Mouse (Mus musculus) kidney, embryonic 15.5 days (tissue): ENCODE data around the gene Hax1. TPM values are rescaled to one million over a fixed set of nuclear protein-coding genes. Genes with fewer than 3 reads are reported as not detected.

Experiments used
- ATAC-seq: fragments of 200-750 bp; cut with Nextera tagmentation; replicated peaks from 2 replicates; pipeline ENCODE4 v1.8.0; 2017; ENCODE audit warnings: moderate TSS enrichment; ENCODE audit not compliant: low FRiP score
- H3K27ac ChIP-seq: fragments of 300-500 bp; sonication (generic); 2 replicates; pipeline ENCODE4 v1.5.1; 2015; ENCODE audit warnings: mild to moderate bottlenecking, inconsistent platforms
- H3K27me3 ChIP-seq: fragments of 300-500 bp; sonication (generic); 2 replicates; pipeline ENCODE4 v1.6.1; 2015; ENCODE audit warnings: inconsistent platforms
- H3K36me3 ChIP-seq: fragments of 300-500 bp; sonication (generic); 2 replicates; pipeline ENCODE4 v1.6.1; 2015; ENCODE audit warnings: inconsistent platforms
- H3K4me1 ChIP-seq: fragments of 300-500 bp; sonication (generic); 2 replicates; pipeline ENCODE4 v1.6.1; 2015; ENCODE audit warnings: inconsistent platforms
- H3K4me2 ChIP-seq: fragments of 300-500 bp; sonication (generic); 2 replicates; pipeline ENCODE4 v1.6.1; 2015; ENCODE audit warnings: moderate library complexity, mild to moderate bottlenecking, inconsistent platforms
- H3K4me3 ChIP-seq: fragments of 300-500 bp; sonication (generic); replicated peaks from 2 replicates; pipeline ENCODE4 v1.5.1; 2015; ENCODE audit warnings: mild to moderate bottlenecking, inconsistent platforms
- H3K9ac ChIP-seq: fragments of 300-500 bp; sonication (generic); 2 replicates; pipeline ENCODE4 v1.6.1; 2015; ENCODE audit warnings: mild to moderate bottlenecking, inconsistent platforms
- H3K9me3 ChIP-seq: fragments of 300-500 bp; sonication (generic); replicated peaks from 2 replicates; pipeline ENCODE4 v1.6.1; 2016; ENCODE audit warnings: inconsistent platforms
- WGBS: fragments of 180-500 bp; shearing (Covaris S2); methylation state at CpG from one replicate; pipeline ENCODE4 v1.1.7; 2015; ENCODE audit warnings: mixed read lengths; 5-methylcytosine and 5-hydroxymethylcytosine counted together
- microRNA-seq: library from miRNA; unstranded; fragments of <30 nt; microRNA quantifications from one replicate; pipeline ENCODE4, GENCODE M21; 2016
- polyA plus RNA-seq: library from polyadenylated mRNA; unstranded; fragments of >200 nt; fragmentation: Nextera tagmentation; extraction: Ambion mirVana; gene quantifications from 2 replicates; pipeline ENCODE4 v1.2.1, GENCODE M21; 2015

The Hax1 gene
- polyA plus RNA-seq, 1 experiment from 2014 or later = 174 TPM

- 80% methylated on average over 4 of the region's 4 CpGs for WGBS
- peak overlapping the region; percentile 99 for H3K4me3 ChIP-seq
- peaks cover 39% of the 10 kb centered on the region for H3K4me1 ChIP-seq
- no peak overlapping the region for H3K9ac ChIP-seq
- no peaks in the 10 kb centered on the region for H3K27me3 ChIP-seq
- peaks cover 44% of the 10 kb centered on the region for H3K36me3 ChIP-seq
- no peak overlapping the region for H3K27ac ChIP-seq
- H3K4me2 ChIP-seq = peak overlapping the region; percentile 95; the same call in 1 of the 2 replicates
- H3K9me3 ChIP-seq = no peaks in the 10 kb centered on the region
- no peak for ATAC-seq
Observed at GRCm38 (mm10) chr3:89959435-89959834, 39.1 kb downstream of the Hax1 start.

- WGBS = 93% methylated on average over 9 of the region's 9 CpGs
- peaks cover 58% of the 10 kb centered on the region for H3K36me3 ChIP-seq
- H3K9me3 ChIP-seq = no peaks in the 10 kb centered on the region
- H3K27ac ChIP-seq = no peak overlapping the region
- no peak overlapping the region for H3K4me3 ChIP-seq
- H3K4me2 ChIP-seq = no peak overlapping the region
- H3K27me3 ChIP-seq = no peaks in the 10 kb centered on the region
- peaks cover 33% of the 10 kb centered on the region for H3K4me1 ChIP-seq
- no peak overlapping the region for H3K9ac ChIP-seq
- no peak for ATAC-seq
Observed at GRCm38 (mm10) chr3:89957880-89958279, 40.7 kb downstream of the Hax1 start.

- Histone ChIP-seq H3K4me2 (no peak overlapping the region), H3K4me1 (peaks cover 19% of the 10 kb centered on the region), H3K27me3 (no peaks in the 10 kb centered on the region), H3K9me3 (no peaks in the 10 kb centered on the region), H3K27ac (no peak overlapping the region), H3K9ac (no peak overlapping the region), H3K36me3 (peaks cover 73% of the 10 kb centered on the region), H3K4me3 (no peak overlapping the region)
- 96% methylated on average over 7 of the region's 7 CpGs for WGBS
- ATAC-seq = no peak
Observed at GRCm38 (mm10) chr3:89956177-89956971, 42.2 kb downstream of the Hax1 start.

- Histone ChIP-seq H3K36me3 (peaks cover 97% of the 10 kb centered on the region), H3K4me2 (no peak overlapping the region), H3K9me3 (no peaks in the 10 kb centered on the region), H3K27me3 (no peaks in the 10 kb centered on the region), H3K27ac (no peak overlapping the region; the same call in 1 of the 2 replicates), H3K4me1 (no peaks in the 10 kb centered on the region), H3K9ac (no peak overlapping the region), H3K4me3 (no peak overlapping the region)
- 3% methylated on average over 4 of the region's 4 CpGs for WGBS
- ATAC-seq = 0 out of 2 replicates have a peak, but pooled peaks have one; percentile 15
Observed at GRCm38 (mm10) chr3:89953420-89953819, 45.2 kb downstream of the Hax1 start.

GRCm38 (mm10) chr3:89948655-89949054 is 49.9 kb downstream of the Hax1 start:
- Histone ChIP-seq H3K27ac (no peak overlapping the region), H3K27me3 (no peaks in the 10 kb centered on the region), H3K4me3 (no peak overlapping the region), H3K36me3 (peaks cover 99% of the 10 kb centered on the region), H3K9me3 (no peaks in the 10 kb centered on the region), H3K4me1 (no peaks in the 10 kb centered on the region), H3K9ac (no peak overlapping the region), H3K4me2 (no peak overlapping the region)
- WGBS = 91% methylated on average over 6 of the region's 6 CpGs
- ATAC-seq = no peak

GRCm38 (mm10) chr3:89948021-89948420 is 50.6 kb downstream of the Hax1 start:
- no peaks in the 10 kb centered on the region for H3K4me1 ChIP-seq
- no peak overlapping the region for H3K4me2 ChIP-seq
- H3K9ac ChIP-seq = no peak overlapping the region
- no peaks in the 10 kb centered on the region for H3K9me3 ChIP-seq
- ATAC-seq = no peak
- H3K27me3 ChIP-seq = no peaks in the 10 kb centered on the region
- H3K27ac ChIP-seq = no peak overlapping the region
- H3K36me3 ChIP-seq = peaks cover 100% of the 10 kb centered on the region
- WGBS = 89% methylated on average over 11 of the region's 11 CpGs
- no peak overlapping the region for H3K4me3 ChIP-seq

Small RNAs within 50 kb of the gene (microRNA-seq; reads per million reads assigned to microRNA genes)
- gene Mir7669 = 0.89 reads per million

Other genes starting within 250 kb of the Hax1 start
- 0.57 and 0.75 TPM in 2 replicates for gene Chrnb2, start 234.1 kb downstream of the Hax1 start, polyA plus RNA-seq
- gene Ube2q1, start 225.2 kb downstream of the Hax1 start, polyA plus RNA-seq = 11.0 and 12.5 TPM in 2 replicates
- 6.6 and 7.5 TPM in 2 replicates for gene She, start 167.4 kb downstream of the Hax1 start, polyA plus RNA-seq
- 0.87 and 1.1 TPM in 2 replicates for gene Il6ra, start 85.6 kb downstream of the Hax1 start, polyA plus RNA-seq
- 11.9 and 13.2 TPM in 2 replicates for gene Atp8b2, start 35.3 kb downstream of the Hax1 start, polyA plus RNA-seq
- gene 4933434E20Rik, start 52.9 kb upstream of the Hax1 start, polyA plus RNA-seq = 171 and 172 TPM in 2 replicates
- 197 and 201 TPM in 2 replicates for gene Ubap2l, start 53.8 kb upstream of the Hax1 start, polyA plus RNA-seq
- gene Tpm3, start 73.9 kb upstream of the Hax1 start, polyA plus RNA-seq = 547 and 591 TPM in 2 replicates
- 0.40 and 0.45 TPM in 2 replicates for gene Nup210l, start 105.4 kb upstream of the Hax1 start, polyA plus RNA-seq
- gene Rps27, start 214.9 kb upstream of the Hax1 start, polyA plus RNA-seq = 1,600 and 1,610 TPM in 2 replicates
- gene Rab13, start 214.9 kb upstream of the Hax1 start, polyA plus RNA-seq = 39.8 and 40.8 TPM in 2 replicates
- gene Jtb, start 232.8 kb upstream of the Hax1 start, polyA plus RNA-seq = 96.9 and 105 TPM in 2 replicates
- gene Creb3l4, start 244.7 kb upstream of the Hax1 start, polyA plus RNA-seq = 3.7 and 6.9 TPM in 2 replicates
- 101 and 104 TPM in 2 replicates for gene Slc39a1, start 249.4 kb upstream of the Hax1 start, polyA plus RNA-seq